In genomic region chr6:71162269-71162668, GRCm38 (mm10) we compare ENCODE assay signal across 12 mouse cellular contexts. TPM values are rescaled to one million over a fixed set of nuclear protein-coding genes. Genes with fewer than 3 reads are reported as not detected.
DNase-seq lines count a peak whose midpoint lies in the region; ATAC-seq and TF ChIP-seq lines count a peak whose summit lies in the region.
"Had no signal": no experiment of that assay in that cellular context is flagged by ENCODE, and none has a peak within 500 bp of the region (broad histone marks: within the 10 kb centered on the region; RNA-seq: fewer than 3 reads in every experiment).

No protein-coding gene starts in this region.

- intact Hi-C loops in gastrocnemius, adult 2 months (cut with DNase I): loop anchor here (5.0 to 10.0 kb wide), 2 partner anchors 133 to 635 kb away; no protein-coding TSS in a partner anchor

- no peak overlapping the region for H3K4me3 ChIP-seq in gastrocnemius, adult 2 months
- no peak overlapping the region for H3K4me3 ChIP-seq in liver, adult 2 months (ENCODE audit: insufficient read depth, low read depth, low read length)
- no peak overlapping the region for H3K4me3 ChIP-seq in liver, embryonic 11.5 days (ENCODE audit: low read depth, low read length)
- H3K4me3 ChIP-seq in liver, postnatal 0 days (ENCODE audit: low read depth, low read length): no peak overlapping the region
- H3K4me3 ChIP-seq: hindbrain, embryonic 15.5 days; megakaryocyte, embryonic 14.5 days had no signal

- ATAC-seq in liver, embryonic 11.5 days (replicated peaks; ENCODE audit: low FRiP score): no peak
- ATAC-seq in liver, postnatal 0 days: peak; percentile 83
- ATAC-seq in monocyte, adult 5-6 weeks (replicated peaks; ENCODE audit: insufficient number of reproducible peaks, low FRiP score, low TSS enrichment, poor library complexity, severe bottlenecking): no peak

- TF ChIP-seq CTCF in gastrocnemius, adult 2 months (IDR thresholded peaks at IDR 0.05): peak; percentile 29
- peak; percentile 86 for TF ChIP-seq CTCF in liver, adult 2 months (IDR thresholded peaks at IDR 0.05; ENCODE audit: low read depth, low read length)
- peak; percentile 70 for TF ChIP-seq CTCF in liver, postnatal 0 days (IDR thresholded peaks at IDR 0.05; ENCODE audit: low read depth)

- no peak for DNase-seq in gastrocnemius, adult 2 months
- DNase-seq in gastrocnemius, postnatal 25 days: no peak
- DNase-seq in liver, adult 2 months (ENCODE audit: extremely low read depth, low read depth, low spot score): peak; percentile 72
- DNase-seq in liver, embryonic 11.5 days (ENCODE audit: low spot score): no peak
- DNase-seq in Muller cell, postnatal 12 days (ENCODE audit: inconsistent ontology term): peak; percentile 12
- peak; percentile 67 for DNase-seq in liver, postnatal 0 days
- no peak for DNase-seq in right cerebral cortex, postnatal 14 days

- H3K4me2 ChIP-seq in liver, embryonic 11.5 days: no peak overlapping the region
- H3K4me2 ChIP-seq in liver, postnatal 0 days (ENCODE audit: low read depth, low read length): no peak overlapping the region
- H3K4me2 ChIP-seq: hindbrain, embryonic 15.5 days had no signal

- H3K9ac ChIP-seq in liver, adult 2 months (ENCODE audit: low read depth, low read length): no peak overlapping the region
- no peak overlapping the region for H3K9ac ChIP-seq in liver, embryonic 11.5 days (ENCODE audit: low read depth, low read length)
- H3K9ac ChIP-seq in liver, postnatal 0 days (replicated peaks): no peak overlapping the region
- H3K9ac ChIP-seq: hindbrain, embryonic 15.5 days had no signal

- no peak overlapping the region for H3K27ac ChIP-seq in gastrocnemius, adult 2 months
- H3K27ac ChIP-seq in liver, adult 2 months (replicated peaks; ENCODE audit: insufficient read depth, low read depth, low read length): no peak overlapping the region
- no peak overlapping the region for H3K27ac ChIP-seq in liver, embryonic 11.5 days (ENCODE audit: low read depth, low read length)
- H3K27ac ChIP-seq in liver, postnatal 0 days (ENCODE audit: low read depth): peak overlapping the region; percentile 78
- H3K27ac ChIP-seq: hindbrain, embryonic 15.5 days had no signal

- H3K9me3 ChIP-seq in liver, embryonic 11.5 days (ENCODE audit: control insufficient read depth, low read length): no peaks in the 10 kb centered on the region
- no peaks in the 10 kb centered on the region for H3K9me3 ChIP-seq in liver, postnatal 0 days (ENCODE audit: low read length)
- H3K9me3 ChIP-seq: hindbrain, embryonic 15.5 days; megakaryocyte, embryonic 14.5 days had no signal

- no peaks in the 10 kb centered on the region for H3K36me3 ChIP-seq in liver, adult 2 months (ENCODE audit: control insufficient read depth, insufficient read depth, low read length)
- H3K36me3 ChIP-seq in liver, embryonic 11.5 days (ENCODE audit: control insufficient read depth, insufficient read depth, low read length): no peaks in the 10 kb centered on the region
- H3K36me3 ChIP-seq in liver, postnatal 0 days (replicated peaks; ENCODE audit: insufficient read depth, low read length): no peaks in the 10 kb centered on the region
- H3K36me3 ChIP-seq: hindbrain, embryonic 15.5 days had no signal

- 30% methylated on average over 4 of the region's 4 CpGs for WGBS in liver, adult 2 months
- 76% methylated on average over 4 of the region's 4 CpGs for WGBS in liver, embryonic 11.5 days
- 56% methylated on average over 4 of the region's 4 CpGs for WGBS in liver, postnatal 0 days (ENCODE audit: insufficient replicate concordance)

- H3K79me2 ChIP-seq in liver, adult 2 months (ENCODE audit: control insufficient read depth, insufficient read depth, low read length): no peaks in the 10 kb centered on the region

- no peak for TF ChIP-seq EP300 in liver, postnatal 0 days (IDR thresholded peaks at IDR 0.05; ENCODE audit: low read depth)

- TF ChIP-seq POLR2A in liver, adult 2 months (IDR thresholded peaks at IDR 0.05; ENCODE audit: extremely low read depth, insufficient read depth, low read length): no peak

- peaks cover 19% of the 10 kb centered on the region for H3K4me1 ChIP-seq in liver, adult 2 months (ENCODE audit: control insufficient read depth, insufficient read depth, low read length)
- no peaks in the 10 kb centered on the region for H3K4me1 ChIP-seq in liver, embryonic 11.5 days (replicated peaks; ENCODE audit: control insufficient read depth, insufficient read depth, low read length)
- peaks cover 4% of the 10 kb centered on the region for H3K4me1 ChIP-seq in liver, postnatal 0 days (ENCODE audit: insufficient read depth)
- H3K4me1 ChIP-seq: hindbrain, embryonic 15.5 days had no signal

- no peaks in the 10 kb centered on the region for H3K27me3 ChIP-seq in liver, adult 2 months (ENCODE audit: control insufficient read depth, insufficient read depth, low read length)
- H3K27me3 ChIP-seq in liver, embryonic 11.5 days (replicated peaks; ENCODE audit: control insufficient read depth, insufficient read depth, low read length): no peaks in the 10 kb centered on the region
- H3K27me3 ChIP-seq in liver, postnatal 0 days (ENCODE audit: insufficient read depth, low read length): no peaks in the 10 kb centered on the region
- H3K27me3 ChIP-seq: hindbrain, embryonic 15.5 days had no signal

RNA-seq across cellular contexts. Expression of gene Thnsl2, which starts 18.0 kb away (rescaled TPM):
- total RNA-seq in gastrocnemius, adult 2 months (2021): 1 to 10 TPM; 5.3 to 8.2 TPM
- 1 to 10 TPM; 5.1 to 6.1 TPM for total RNA-seq in gastrocnemius, postnatal 25 days (2021)
- total RNA-seq in liver, adult 2 months (2014; rRNA removed): 54.5 and 69.7 TPM in 2 replicates
- polyA plus RNA-seq in liver, adult 2 months (2012; rRNA removed): 50.1 and 57.4 TPM in 2 replicates
- 5.8 and 7.6 TPM in 2 replicates for polyA plus RNA-seq in liver, embryonic 11.5 days (2014; fragmentation: Nextera tagmentation; extraction: Ambion mirVana)
- polyA plus RNA-seq in liver, postnatal 0 days (2015; fragmentation: Nextera tagmentation; extraction: Ambion mirVana): 35.4 and 35.8 TPM in 2 replicates
- not detected in 3 replicates for total RNA-seq in monocyte, adult 5-6 weeks (2017)

RNA-seq across cellular contexts. Expression of gene Fabp1, which starts 37.4 kb away (rescaled TPM):
- total RNA-seq in gastrocnemius, adult 2 months (2021): not detected
- not detected for total RNA-seq in gastrocnemius, postnatal 25 days (2021)
- total RNA-seq in liver, adult 2 months (2014; rRNA removed): 4,448 and 10,515 TPM in 2 replicates
- 1,879 and 1,952 TPM in 2 replicates for polyA plus RNA-seq in liver, adult 2 months (2012; rRNA removed)
- polyA plus RNA-seq in liver, embryonic 11.5 days (2014; fragmentation: Nextera tagmentation; extraction: Ambion mirVana): 59.9 and 63.9 TPM in 2 replicates
- 6,645 and 7,607 TPM in 2 replicates for polyA plus RNA-seq in liver, postnatal 0 days (2015; fragmentation: Nextera tagmentation; extraction: Ambion mirVana)
- total RNA-seq in monocyte, adult 5-6 weeks (2017): not detected in 3 replicates
- polyA plus RNA-seq: cortical plate, adult 2 months; neural tube, embryonic 14.5 days had no signal

Comparison
In these comparisons a context has a peak if more than half of its experiments do, and no peak if none do; other contexts are left out.
1. DNase-seq: peak in liver, adult 2 months (single experiment), Muller cell, postnatal 12 days (single experiment) and liver, postnatal 0 days (single experiment); none in gastrocnemius, adult 2 months (single experiment), gastrocnemius, postnatal 25 days (single experiment), liver, embryonic 11.5 days (single experiment) and right cerebral cortex, postnatal 14 days (single experiment).
2. CTCF ChIP-seq: peak in every context shown above with its lines; median percentile 86 in liver, adult 2 months; 70 in liver, postnatal 0 days; 29 in gastrocnemius, adult 2 months.
3. RNA of gene Fabp1, which starts 37.4 kb away (total RNA-seq): 4,448 to 10,515 TPM in liver, adult 2 months; not detected in gastrocnemius, adult 2 months, not detected in gastrocnemius, postnatal 25 days and not detected in monocyte, adult 5-6 weeks; every median in the first group is over 1,000 times any median in the second.